Mouse (Mus musculus) cerebellum, adult 2 months (tissue): Measurements from ENCODE around the gene Dpy19l3. TPM values are rescaled to one million over a fixed set of nuclear protein-coding genes. Genes with fewer than 3 reads are reported as not detected.

Source experiments
- DNase-seq, 2 experiments: peaks; one replicate each; pipeline ENCODE4 v3.0.0; 2021
- H3K27ac ChIP-seq: fragments of 200-500 bp; 2 replicates; pipeline ENCODE4 v1.5.1; 2012; ENCODE audit warnings: low read length, control low read depth, inconsistent platforms; ENCODE audit not compliant: insufficient read depth
- H3K27me3 ChIP-seq: fragments of 200-500 bp; 2 replicates; pipeline ENCODE4 v1.6.1; 2012; ENCODE audit warnings: inconsistent platforms, mild to moderate bottlenecking, low read length, moderate library complexity; ENCODE audit not compliant: control insufficient read depth, insufficient read depth
- H3K4me1 ChIP-seq: fragments of 200-500 bp; 2 replicates; pipeline ENCODE4 v1.6.1; 2011; ENCODE audit warnings: low read length; ENCODE audit not compliant: control insufficient read depth, insufficient read depth
- H3K4me3 ChIP-seq: fragments of 200-500 bp; replicated peaks from 2 replicates; pipeline ENCODE3; 2011; ENCODE audit warnings: mild to moderate bottlenecking, low read depth, low read length, control low read depth; ENCODE audit not compliant: insufficient read depth
- CTCF ChIP-seq: fragments of 200-500 bp; IDR thresholded peaks from 2 replicates; pipeline ENCODE4 v1.5.1; 2011; ENCODE audit warnings: low read depth, mild to moderate bottlenecking, control low read depth, low read length, moderate library complexity, borderline replicate concordance; ENCODE audit not compliant: insufficient read depth
- POLR2A ChIP-seq: fragments of 200-500 bp; IDR thresholded peaks from 2 replicates; pipeline ENCODE4 v1.6.1; 2011; ENCODE audit warnings: low read length, control low read depth, borderline replicate concordance; ENCODE audit not compliant: insufficient read depth
- WGBS: fragments of 180-500 bp; shearing (Covaris S2); methylation state at CpG from one replicate; pipeline ENCODE4 v1.1.7; 2018; 5-methylcytosine and 5-hydroxymethylcytosine counted together
- polyA plus RNA-seq: library from polyadenylated mRNA; depleted of rRNA; stranded (reverse); fragments of >200 nt; gene quantifications from 2 replicates; pipeline ENCODE4 v1.2.3, GENCODE M21; 2012

Dpy19l3 gene
- polyA plus RNA-seq, 1 experiment: 25.5 TPM

DNA sequence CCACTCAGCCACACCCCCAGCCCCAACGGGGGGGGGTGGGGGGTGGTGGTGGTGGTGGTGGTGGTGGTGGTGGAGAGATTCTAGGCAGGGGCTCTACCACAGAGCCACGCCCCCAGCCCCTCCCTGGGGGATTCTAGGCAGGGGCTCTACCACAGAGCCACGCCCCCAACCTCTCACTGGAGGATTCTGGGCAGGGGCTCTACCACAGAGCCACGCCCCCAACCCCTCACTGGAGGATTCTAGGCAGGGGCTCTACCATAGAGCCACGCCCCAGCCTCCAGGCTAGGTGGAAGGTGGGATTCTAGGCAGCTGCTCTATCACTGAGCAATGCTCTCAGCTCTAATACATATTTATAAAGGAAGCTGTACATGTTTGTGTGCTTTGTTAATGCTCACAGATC lies 7.5 kb upstream of the Dpy19l3 start:
- no peak for DNase-seq
- TF ChIP-seq CTCF (no peak), POLR2A (no peak)
- Histone ChIP-seq H3K27ac (no peak overlapping the region), H3K27me3 (no peaks in the 10 kb centered on the region), H3K4me3 (no peak overlapping the region), H3K4me1 (no peaks in the 10 kb centered on the region)
- WGBS: 65% methylated on average over 5 of the region's 5 CpGs

DNA sequence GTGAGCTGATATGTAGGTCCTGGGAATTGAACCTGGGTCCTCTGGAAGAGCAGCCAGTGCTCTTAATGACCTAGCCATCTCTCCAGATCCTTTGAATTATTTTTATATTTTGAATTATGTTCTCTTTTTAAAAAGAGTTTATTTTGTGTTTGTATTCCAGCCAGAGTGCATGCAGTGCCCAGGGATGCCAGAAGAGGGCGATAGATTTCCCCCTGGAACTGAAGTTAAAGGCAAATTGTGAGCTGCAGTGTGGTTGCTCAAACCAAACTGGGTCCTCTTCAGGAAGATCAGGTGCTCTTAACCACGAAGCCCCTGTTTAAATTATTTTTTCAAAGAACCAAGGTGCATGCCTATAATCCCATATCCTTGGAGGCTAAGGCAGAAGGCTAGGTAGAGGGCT lies 5.3 kb upstream of the Dpy19l3 start:
- H3K4me1 ChIP-seq: 0 out of 2 replicates have a peak, but pooled peaks cover 2% of the 10 kb centered on the region
- 19% methylated on average over 2 of the region's 2 CpGs for WGBS
- TF ChIP-seq POLR2A: no peak
- peak; percentile 34; the same call in 1 of the 2 replicates for TF ChIP-seq CTCF
- H3K4me3 ChIP-seq: no peak overlapping the region
- no peak overlapping the region for H3K27ac ChIP-seq
- H3K27me3 ChIP-seq: no peaks in the 10 kb centered on the region
- DNase-seq: no peak

DNA sequence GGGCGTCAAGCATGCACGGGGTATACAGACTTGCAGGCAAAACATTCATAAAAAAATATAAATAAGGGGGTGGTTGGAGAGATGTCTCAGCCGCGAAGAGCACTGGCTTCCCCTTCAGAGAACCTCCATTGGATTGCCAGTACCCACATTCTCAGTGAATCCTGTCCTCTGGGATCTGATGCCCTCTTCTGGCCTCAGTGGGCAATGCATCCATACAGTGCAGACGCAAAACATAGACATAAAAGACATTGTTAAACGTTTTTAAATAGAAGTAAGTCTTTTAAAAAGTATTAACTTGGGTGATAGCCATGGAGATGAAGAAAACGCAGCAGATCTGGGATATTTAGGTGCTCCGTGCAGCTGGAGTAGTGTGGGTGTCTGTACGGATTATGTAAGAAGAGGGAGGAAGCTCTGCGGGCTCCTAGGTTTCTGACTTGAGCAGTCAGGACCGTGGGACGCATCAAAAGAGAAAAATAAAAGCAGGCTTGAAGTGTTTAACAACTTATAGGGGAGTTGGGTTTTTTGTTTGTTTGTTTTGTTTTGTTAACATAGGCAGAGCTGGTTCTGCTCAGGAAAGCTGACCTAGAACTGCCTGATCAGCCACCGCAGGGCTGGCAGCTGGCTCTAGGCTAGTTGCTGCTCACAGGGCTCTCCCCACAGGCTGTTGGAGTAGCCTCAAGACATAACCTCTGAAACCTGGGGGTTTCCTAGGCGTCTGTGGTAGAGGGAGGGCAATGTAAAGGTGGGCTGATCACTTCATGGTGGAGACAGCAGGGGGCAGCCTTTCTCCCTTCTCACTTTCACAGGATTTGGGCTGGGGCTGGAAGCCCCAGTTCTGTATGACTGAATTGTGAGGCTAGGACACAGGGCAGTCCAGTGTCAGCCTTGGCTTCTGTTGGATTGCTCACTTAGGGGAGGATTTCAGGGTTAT lies 2.5 kb upstream of the Dpy19l3 start:
- 0 out of 2 replicates have a peak, but pooled peaks cover 2% of the 10 kb centered on the region for H3K4me1 ChIP-seq
- no peak for DNase-seq
- H3K27ac ChIP-seq: no peak overlapping the region
- WGBS: 37% methylated on average over 14 of the region's 14 CpGs
- TF ChIP-seq POLR2A: no peak
- peak; percentile 15; the same call in 1 of the 2 replicates for TF ChIP-seq CTCF
- no peak overlapping the region for H3K4me3 ChIP-seq
- H3K27me3 ChIP-seq: no peaks in the 10 kb centered on the region

- Histone ChIP-seq H3K4me3 (peak overlapping the region; percentile 82), H3K4me1 (0 out of 2 replicates have a peak, but pooled peaks cover 2% of the 10 kb centered on the region), H3K27ac (no peak overlapping the region), H3K27me3 (no peaks in the 10 kb centered on the region)
- WGBS: 64% methylated on average over 4 of the region's 4 CpGs
- TF ChIP-seq POLR2A (no peak), CTCF (no peak)
- no peak for DNase-seq
These were observed 573 bp upstream of the Dpy19l3 start for GRCm38 (mm10) chr7:35754886-35755168.

- TF ChIP-seq CTCF (no peak), POLR2A (no peak)
- peak overlapping the region; percentile 82 for H3K4me3 ChIP-seq
- 4% methylated on average over 15 of the region's 15 CpGs for WGBS
- H3K27ac ChIP-seq: no peak overlapping the region
- 0 out of 2 replicates have a peak, but pooled peaks cover 2% of the 10 kb centered on the region for H3K4me1 ChIP-seq
- no peaks in the 10 kb centered on the region for H3K27me3 ChIP-seq
- peak in 1 of 2 experiments; percentile 11 for DNase-seq
These were observed 778 bp downstream of the Dpy19l3 start for GRCm38 (mm10) chr7:35753319-35754032.

DNA sequence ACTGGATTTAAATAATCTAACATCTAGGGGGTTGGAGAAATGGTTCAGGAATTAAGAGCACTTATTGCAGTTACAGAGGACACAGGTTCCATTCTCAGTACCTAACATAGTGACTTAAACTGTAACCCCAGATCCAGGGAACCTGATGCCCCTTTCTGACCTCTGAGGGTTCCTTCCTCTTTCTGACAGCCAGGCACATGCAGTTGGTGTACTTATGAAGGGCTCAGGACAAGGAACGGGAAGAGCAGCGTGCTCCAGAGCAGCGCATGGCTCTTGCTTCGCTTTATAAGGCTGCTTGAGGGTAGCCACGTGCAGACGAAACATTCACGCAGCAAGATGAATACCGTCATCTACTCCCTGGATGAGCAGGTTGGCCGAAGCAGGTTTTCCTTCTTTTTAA lies 3.4 kb downstream of the Dpy19l3 start:
- Histone ChIP-seq H3K27ac (no peak overlapping the region), H3K4me1 (0 out of 2 replicates have a peak, but pooled peaks cover 2% of the 10 kb centered on the region), H3K27me3 (no peaks in the 10 kb centered on the region), H3K4me3 (no peak overlapping the region)
- WGBS: 96% methylated on average over 9 of the region's 9 CpGs
- no peak for DNase-seq
- no peak for TF ChIP-seq POLR2A
- TF ChIP-seq CTCF: no peak

- TF ChIP-seq POLR2A: no peak
- TF ChIP-seq CTCF: no peak
- WGBS: 40% methylated on average over 14 of the region's 14 CpGs
- no peak overlapping the region for H3K4me3 ChIP-seq
These were observed 6.8 kb downstream of the Dpy19l3 start for GRCm38 (mm10) chr7:35747397-35747964.

More at GRCm38 (mm10) chr7:35747397-35747964, 6.8 kb downstream of the Dpy19l3 start:
- Histone ChIP-seq H3K27me3 (no peaks in the 10 kb centered on the region), H3K4me1 (no peaks in the 10 kb centered on the region), H3K27ac (no peak overlapping the region)
- DNase-seq: no peak
